Mouse (Mus musculus) G1E-ER4 (cell line): Measurements from ENCODE around the gene Ryr3. TPM values are rescaled to one million over a fixed set of nuclear protein-coding genes. Genes with fewer than 3 reads are reported as not detected.

Experiments
- GATA1 ChIP-seq: IDR thresholded peaks from one replicate; pipeline ENCODE4 v1.8.0; 2012; ENCODE audit warnings: low read length, inconsistent platforms
- polyA plus RNA-seq: library from polyadenylated mRNA; stranded (reverse); fragments of >175 nt; gene quantifications from 2 replicates; pipeline ENCODE4 v1.2.3, GENCODE M21; 2012

Gene Ryr3
- polyA plus RNA-seq, 1 experiment: not detected

DNA sequence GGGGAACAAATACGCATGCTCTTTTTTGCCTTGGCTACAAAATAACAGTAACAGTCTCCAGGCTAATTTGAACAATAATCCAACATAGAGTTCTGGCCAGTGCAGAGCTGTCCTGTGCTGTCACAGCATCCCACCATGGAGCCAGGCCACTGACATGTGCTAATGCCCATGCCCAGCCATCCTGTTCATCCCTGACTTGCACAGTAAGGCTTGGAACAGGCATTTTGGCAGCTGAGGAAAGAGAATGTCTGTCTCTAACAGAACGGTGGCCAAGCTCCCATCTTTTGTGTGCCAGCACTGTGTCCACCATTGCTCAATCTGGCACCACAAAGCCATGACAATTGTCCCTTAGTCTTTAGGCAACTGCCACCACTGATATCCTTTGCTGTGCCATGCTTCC is 200.7 kb downstream of the Ryr3 start:
- no peak for TF ChIP-seq GATA1

DNA sequence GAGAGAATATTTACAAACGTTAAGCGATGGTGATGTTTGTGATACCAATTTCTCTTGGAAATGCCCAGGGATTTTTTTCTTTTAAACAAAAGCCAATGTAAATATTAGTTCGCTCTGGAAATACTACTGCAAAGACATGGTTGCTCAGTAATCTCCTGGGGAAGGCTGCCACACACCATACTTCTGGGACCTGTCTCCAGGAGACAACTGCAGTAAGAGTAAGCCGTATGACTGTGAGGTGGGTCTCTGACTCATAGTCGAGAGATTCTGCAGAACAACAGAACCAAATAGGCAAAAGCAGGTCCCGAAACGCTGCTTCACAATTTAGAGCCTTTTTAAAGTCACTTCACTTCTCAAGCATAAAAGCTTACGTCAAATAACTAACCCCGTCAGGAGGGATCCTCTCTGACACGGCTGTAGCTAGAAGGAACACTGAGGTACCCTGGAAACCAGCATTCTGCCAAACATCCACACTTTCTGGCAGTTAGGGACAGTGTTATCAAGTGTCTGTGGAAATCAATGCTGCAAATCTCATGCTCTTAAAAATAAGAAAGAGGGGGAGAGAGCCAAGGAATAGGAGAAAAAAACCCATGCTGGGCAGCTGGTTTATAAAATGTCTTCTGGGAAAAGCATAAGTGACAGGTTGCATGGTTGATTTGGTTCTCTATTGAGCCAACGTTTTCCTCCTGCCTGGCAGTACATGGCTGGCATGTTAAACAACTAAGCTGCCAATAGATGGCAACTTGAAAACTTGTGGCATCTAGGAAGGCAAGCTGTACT is 207.7 kb downstream of the Ryr3 start:
- TF ChIP-seq GATA1: no peak

DNA sequence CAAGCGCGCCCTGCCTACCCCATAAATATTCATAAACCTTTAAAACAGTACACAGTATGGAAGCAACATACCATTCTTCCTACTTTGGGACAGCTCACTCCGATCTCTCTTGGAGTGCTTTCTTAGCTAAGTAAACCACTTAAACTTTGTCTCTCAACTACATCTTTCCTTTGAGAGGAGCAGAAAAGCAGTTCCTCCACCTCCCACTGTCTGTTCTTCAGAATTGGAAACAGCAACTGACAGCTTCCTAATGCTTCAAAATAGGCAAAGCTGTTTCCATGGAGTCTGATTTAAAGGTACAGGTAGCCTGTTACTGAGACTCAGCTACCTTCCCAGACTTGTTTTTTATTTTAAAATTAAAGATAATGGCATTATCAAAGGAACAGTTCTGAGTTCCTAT is 218.4 kb downstream of the Ryr3 start:
- no peak for TF ChIP-seq GATA1

DNA sequence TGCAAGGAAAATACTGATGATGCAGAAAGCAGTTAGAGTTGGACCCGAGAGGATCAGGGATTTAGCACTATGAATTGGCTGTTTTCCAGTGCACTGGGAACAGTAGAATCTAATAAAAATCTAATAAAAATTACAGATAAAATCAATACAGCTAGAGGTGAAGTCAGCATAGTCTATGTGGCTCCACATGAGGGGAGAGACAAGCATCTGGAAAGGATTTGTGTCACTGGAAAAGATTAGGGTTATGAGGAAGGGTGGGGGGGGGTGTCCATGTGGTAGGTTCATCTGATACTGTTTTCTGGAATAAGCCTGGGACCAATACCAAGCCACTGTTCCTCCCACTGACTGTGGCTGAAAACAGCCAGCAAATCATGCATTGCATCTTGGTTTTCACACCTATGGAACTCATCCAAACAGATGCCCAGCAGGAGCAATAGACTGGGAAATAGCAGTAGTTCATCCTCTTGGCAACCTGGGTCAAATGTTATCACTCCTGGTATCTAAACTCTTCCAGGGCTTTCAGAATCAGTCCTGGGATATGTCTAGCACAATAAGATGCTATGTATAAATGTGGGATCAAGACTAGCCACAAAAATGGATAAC is 233.9 kb downstream of the Ryr3 start:
- TF ChIP-seq GATA1: no peak

DNA sequence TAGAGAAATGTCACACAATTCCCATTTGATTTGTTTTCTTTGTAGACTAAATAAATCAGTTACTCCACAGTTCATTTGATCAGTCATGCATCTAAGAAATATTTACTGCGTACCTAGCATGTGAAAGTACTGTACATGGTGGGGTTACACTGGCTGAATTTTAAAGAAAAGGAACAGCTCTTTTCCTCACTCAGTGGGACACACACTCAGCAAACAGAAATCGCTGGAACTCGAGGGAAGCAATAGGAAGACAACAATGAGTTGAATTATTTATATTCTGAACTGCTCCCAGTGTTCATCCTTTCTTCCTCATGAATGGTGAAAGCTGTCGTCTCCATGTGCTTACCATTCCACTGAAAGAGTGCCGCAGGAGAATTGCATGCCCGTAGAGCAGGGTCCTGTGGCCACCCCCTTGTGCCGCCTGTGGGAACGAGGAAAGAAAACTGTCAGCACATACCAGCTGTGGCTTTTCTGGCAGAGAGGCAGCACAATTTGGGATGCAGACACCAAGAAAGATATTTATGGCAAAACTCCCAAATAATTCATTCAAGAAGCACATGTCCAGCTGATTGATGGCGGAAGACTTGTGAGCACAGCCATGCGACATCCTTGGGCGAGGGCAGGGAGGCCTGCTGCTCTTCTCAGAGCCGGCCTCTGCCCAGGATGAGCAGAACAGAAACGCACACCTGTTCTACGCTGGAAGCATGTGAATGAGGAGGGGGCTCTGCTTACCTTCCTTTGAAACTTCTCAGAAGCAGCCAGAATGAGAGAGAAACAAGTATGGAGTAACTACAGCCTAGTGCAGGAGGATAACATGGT is 249.9 kb downstream of the Ryr3 start:
- TF ChIP-seq GATA1: no peak

DNA sequence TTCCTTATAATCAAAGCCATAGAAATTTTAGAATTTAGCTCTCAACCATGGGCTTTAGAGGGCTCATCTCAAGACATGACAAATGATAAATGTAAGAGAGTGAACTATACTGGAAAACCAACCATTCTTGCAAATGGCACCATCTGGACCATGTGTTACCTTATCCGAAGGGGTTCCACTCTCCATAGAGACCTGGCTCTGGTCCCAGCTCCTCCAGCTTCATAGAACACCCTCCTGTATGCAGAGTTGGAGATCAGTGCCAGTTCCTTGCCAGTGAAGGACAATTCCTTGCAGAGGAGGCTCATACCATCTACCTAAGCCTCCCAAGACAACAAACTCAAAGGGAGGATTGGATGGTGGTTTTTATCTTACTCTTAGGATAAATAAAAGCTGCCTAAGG is 268.0 kb downstream of the Ryr3 start:
- TF ChIP-seq GATA1: no peak

DNA sequence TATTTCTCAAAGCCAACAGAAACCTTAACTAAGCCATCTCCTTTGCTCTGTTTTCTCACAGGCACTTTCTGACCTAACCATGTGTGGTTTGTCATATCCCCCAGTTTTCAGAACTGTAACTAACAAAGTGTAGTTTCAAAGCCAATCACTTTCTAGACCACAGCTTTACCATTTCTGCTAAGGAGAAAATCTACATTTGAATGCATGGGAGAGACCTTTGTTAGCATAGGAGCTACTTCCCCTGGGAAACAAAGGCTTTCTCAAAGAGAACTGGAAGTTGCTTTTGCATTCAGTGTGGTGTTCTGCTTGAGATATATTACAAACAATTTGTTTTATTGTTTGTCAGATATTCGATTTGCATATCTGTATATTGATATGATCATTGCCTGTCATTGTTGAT is 285.1 kb downstream of the Ryr3 start:
- no peak for TF ChIP-seq GATA1

DNA sequence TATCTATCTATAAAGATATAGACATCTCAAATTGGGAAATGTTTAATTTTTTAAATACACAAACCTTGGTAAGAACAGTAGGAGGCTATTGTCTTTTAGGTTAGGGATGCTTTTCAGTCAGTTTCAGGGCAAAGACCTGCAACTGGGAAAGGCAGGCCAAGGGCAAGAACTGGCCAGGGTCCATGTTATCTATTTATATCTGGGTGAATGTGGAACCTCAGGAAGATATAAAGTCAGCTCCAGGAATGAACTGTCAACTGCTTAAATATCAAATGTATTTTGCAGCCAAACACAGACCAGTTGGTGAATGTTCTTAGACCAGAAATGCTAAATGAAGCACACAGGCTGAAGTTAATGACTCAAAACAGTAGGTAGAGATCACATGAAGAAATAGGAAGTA is 303.1 kb downstream of the Ryr3 start:
- no peak for TF ChIP-seq GATA1

DNA sequence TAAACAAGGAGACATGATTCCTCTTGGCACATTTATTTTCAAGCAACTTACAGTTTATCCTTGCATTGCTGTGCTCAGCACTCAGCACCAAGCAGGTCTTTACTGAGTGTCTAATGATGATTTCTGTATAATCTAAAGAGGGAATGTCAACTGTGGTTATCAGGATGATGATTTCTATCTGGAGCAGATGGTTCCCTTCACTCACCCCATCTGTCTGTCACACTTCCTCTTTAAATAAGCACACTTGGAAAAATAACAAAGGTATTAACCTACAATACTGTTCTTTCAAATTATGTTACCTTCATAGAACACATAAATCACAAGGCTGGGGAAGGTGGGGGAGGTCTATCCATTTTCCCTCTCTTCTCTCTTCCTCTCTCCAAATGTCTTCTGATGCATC is 304.3 kb downstream of the Ryr3 start:
- TF ChIP-seq GATA1: no peak

DNA sequence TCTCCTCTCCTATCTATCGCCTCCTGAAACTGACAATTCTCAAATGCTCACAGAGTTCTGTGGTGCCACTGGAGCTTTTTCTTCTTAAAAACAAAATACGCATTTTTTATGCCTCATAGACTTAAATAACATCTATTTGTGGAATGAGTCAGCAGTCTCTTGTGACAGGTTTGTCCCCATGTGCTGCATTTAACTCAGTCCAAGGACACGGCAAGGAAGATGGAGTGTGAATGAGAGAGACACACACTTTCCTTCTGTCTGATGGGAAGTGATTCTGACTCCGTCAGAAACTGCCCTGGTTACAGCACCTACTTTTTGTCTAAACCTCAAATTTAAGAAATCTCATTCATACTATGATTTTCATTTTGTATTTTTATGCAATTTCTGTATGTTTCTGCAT is 306.3 kb downstream of the Ryr3 start:
- TF ChIP-seq GATA1: no peak

DNA sequence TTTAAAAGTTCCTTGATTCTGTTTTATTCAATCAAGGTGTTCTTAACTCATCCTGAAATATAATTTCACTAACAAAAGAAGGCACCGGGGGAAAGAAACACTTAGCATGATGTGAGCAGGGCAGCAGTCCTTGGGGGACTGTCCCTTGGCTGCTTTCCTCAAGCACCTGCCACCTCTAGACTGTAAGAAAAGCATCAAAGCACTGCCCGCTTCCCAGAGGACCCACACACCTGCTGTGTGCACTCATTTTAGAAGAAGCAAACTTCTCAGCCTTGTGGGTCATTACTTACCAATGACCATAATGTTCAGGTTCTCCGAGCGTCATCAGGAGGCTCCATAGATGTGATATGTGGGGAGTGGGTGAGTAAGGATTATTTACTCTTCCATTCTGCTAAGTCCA is 307.8 kb downstream of the Ryr3 start:
- TF ChIP-seq GATA1: no peak

DNA sequence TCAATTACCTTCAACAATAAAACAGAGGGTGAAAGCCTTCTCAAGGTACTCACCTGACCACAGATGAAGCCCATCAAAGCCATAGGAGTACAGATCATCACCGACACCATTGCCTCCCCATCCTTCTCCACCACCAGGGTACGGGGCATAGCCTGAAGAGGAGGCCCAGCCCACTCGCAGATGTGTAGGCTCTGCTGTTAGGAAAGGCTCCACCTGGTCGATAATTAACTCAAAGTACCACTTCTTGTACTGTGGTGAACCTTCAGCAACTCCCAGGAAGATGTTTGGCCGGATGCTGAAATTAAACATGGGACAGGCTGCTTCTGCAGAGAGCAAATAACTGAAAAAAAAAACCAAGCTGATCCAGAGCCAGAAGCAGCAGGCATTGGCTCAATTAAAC is 316.1 kb downstream of the Ryr3 start:
- no peak for TF ChIP-seq GATA1

DNA sequence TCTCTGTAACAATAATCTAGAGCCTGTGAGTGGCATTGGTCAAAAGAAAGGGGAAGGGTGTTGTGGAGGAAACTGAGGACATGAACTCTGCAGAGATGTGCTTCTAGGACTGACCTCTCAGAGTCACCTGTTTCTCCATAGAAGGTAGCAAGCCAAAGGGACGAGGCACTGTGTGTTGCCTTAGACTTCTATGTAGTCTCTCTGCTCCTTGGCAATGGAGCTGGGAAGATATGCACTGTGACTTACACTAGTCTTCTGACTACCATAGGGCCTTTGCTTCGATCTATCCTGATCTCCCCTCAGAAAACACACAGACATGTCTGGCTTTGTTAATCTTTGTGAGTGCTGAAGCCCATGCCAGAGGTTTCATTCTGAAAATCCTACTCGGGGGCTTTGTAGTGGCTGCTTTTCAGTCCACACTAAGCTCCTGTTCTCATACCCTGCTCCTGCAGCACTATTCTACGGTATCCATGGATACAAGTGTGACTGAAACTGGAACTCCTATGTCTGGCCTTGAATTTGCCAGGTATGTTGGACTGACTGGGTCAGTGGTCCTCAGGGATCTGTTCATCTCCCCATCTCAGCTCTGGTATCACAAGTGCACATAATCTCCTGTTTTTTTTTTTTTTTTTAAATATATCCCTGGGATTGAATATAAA is 332.3 kb downstream of the Ryr3 start:
- TF ChIP-seq GATA1: no peak

DNA sequence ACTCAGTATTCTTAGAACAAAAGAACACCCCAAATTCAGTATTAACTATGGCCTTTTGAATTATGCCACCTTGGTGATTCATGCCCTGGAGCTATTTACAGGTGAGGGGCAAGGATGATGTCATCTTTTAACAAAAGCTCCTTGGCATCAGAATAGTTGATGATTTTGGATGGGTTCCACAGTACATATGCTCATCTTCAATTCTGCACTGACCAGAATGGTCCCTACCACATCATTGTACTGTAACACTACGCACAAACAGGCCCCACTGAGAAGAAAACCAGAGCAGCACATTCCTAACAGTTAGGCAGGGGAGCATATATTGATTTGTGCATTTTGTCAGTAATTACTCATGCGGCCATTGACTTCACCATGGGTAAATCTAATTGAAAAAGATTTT is 335.1 kb downstream of the Ryr3 start:
- no peak for TF ChIP-seq GATA1

DNA sequence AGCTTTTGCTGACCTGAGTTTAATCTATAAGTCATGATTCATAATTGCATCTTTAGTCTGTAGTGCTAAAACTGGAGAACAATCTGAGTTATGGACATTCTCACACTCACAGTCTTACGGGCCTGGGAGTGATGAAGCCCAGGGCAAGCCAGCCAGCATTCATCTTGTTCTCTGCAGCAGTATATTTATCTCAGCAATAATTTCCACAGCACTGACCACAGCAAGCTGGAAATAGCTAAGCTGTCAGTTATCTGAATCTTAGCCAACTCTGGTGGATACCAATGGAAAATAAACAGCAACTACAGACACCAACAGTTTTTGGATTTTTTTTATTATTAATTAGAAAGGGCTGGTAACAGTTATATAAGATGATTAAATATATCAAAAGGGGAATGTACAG is 335.5 kb downstream of the Ryr3 start:
- no peak for TF ChIP-seq GATA1

DNA sequence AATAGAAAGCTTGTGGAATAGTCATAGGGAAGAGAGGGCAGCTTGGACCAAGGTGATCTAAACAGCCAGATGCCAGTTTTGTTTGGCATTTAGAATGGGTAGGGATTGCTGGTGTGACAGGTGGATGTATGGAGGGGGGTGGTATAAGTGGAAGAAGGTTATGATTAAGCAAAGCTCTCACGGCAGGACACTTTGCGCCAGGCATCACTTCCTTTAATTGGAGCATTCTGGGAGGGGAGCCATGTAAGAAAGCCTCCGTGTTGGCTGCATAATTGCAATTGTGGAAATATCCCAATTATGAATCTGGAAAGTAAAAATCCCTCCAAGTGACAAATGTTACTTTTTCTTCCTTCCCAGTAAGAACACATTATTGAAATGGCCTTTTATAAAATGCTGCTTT is 339.5 kb downstream of the Ryr3 start:
- TF ChIP-seq GATA1: no peak
